Mouse (Mus musculus) frontal cortex, postnatal 14 days (tissue): ENCODE results near the gene Prpf4b.
"Not testable (repeated sequence)": the region's sequence is repeated elsewhere in the genome, so short reads cannot be mapped to it uniquely, and the experiment has no call there.

ENCODE experiments used
- DNase-seq, 2 experiments: peaks; one replicate each; pipeline ENCODE4 v3.0.0; 2022; ENCODE audit warnings: low spot score in 2 of 2

Prpf4b gene

DNA sequence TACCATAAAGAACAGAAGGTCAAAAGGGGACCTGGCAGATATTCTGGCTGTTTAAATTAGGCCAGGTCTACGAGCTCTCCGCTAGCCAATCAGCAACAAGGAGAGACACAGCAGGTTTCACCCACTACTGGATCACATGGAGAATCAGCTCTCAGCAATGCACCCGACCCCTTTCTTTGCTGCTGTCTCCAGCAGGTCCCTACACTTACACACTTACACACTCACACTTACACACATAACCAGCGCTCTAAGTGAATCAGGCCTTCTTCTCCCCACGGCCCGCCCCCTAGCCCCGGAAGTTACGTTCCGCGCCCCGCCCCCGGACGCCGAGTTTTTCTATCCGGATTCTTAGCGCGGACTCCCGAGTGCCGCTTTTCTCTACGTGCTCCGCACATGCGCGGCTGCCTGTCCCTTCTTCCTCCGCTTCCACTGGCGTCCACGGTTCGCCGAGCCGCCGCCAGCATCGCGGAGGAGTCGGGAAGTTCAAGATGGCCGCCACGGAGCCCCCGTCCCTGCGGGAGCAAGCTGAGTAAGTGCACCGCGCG lies at the start of gene Prpf4b:
TSS of gene Prpf4b (plus strand) at position 137 of the 545 bp plus-strand sequence.
- DNase-seq: peak; percentile 88 to 94

DNA sequence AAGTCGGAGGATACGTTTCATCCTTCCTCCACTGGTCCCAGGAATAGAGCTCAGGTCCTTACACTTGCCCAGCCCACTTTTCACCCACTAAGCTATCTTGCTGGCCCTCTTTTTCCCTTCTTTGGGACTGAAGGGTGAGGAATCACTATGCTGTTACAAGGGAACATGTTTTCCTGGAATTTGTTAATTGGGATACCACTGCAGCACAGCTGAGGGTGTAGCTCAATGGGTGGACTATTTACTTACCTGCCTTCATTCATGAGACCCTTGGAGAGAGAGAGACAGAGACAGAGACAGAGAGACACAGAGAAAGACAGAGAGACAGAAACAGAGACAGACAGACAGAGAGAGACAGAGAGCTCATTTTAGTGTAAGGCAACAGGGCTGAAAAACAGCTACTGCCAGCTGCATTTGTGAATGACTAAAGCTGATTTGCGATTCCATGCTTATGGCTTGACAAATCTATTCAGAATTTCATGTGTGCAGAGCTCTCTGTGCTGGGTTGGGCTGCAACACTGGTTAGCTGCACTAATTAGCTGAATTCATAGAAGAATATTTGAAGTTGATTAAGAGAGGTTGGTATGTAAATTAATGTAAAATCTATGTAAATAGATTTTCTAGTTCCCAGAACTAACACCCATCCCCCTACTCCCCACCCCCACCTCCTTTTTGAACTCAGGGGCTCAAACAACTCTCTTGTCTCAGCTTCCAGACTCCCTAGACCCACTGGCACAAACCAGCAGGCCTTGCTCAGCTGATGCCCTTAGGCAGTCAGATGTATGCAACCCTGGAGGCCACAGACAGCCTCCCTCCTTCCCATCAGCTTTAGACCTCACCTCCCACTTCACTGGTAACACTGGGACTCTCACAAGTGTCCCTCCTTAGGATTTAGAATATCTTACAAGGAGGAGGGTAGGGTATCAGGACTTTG lies 48.1 kb upstream of the Prpf4b start:
- DNase-seq: no peak

DNA sequence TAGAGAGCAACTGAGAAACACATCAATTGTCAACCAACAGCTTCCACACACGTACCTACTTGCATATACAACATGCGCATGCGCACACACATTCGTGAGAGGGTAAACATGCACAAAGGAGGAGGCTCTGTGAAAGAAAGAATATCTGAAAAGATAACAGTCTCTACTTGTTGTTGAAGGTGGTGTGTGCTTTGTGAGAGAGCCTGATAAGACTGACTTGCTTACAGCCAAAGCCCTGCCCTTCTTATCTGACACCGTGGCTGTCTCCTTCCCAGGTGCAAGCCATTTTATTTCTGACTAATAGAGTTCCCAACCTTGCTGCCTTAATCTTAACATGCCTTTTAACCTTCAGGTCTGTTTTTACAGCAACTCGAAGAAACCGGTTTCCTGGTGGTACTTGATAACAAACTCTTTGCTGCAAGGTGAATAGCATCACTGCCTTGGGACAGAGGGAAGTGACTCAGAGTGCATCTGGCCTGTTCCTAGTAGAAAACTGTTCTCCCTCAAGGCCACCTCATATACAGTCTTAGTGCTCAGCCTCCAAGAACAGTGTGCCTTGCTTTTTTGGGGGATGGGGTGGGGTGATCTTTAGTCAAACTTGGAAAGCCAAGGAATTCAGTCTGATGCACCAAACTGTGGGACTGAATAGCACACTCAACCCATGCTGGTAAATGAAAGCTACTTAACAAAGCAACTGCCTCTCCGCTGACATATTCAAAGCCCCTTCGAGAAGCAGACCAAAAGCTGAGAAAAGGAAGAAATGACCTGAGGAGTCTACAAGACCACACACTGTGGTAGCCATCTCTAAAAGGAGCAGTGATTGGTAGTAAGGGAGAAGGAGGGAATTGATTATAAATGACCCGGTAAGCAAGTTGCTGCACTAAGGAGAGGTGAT lies 46.9 kb upstream of the Prpf4b start:
- no peak for DNase-seq

DNA sequence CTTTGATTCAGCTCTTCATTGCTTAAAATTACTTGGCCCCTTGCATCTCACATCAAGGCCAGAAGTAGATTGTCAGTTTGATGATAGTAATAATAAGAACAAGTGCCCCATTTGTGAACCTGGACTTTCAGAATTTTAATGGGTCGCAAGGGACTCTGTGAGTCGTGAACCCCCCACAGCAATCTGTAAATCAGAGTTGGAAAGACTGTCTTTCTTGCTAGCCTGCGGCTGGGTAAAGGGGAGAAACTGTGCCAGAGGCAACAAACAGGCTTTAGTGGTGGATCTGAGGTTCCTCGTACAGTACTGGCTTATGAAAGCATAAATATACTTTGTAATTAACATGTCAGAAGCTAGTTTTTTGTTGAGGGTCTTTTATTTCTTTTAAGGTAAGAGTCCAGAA lies 32.3 kb upstream of the Prpf4b start:
- DNase-seq: no peak

DNA sequence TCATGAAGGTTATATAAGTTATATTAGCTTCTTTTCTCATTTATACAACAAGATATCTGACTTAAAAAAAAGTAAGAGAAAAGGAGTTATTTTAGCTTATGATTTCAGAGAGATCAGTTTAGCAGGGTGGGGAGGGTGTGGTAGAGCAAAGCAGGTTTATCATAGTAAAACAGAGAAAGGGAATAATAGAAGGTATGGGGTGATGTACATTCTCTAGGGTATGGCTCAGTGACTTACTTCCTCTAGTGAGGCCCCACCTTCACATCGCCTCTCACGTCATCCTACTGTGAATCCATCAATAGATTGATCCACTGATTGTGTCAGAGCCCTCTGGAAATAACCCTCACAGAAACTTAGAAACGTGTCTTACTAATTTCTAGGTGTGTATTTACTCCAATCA lies 24.3 kb upstream of the Prpf4b start:
- no peak for DNase-seq

DNA sequence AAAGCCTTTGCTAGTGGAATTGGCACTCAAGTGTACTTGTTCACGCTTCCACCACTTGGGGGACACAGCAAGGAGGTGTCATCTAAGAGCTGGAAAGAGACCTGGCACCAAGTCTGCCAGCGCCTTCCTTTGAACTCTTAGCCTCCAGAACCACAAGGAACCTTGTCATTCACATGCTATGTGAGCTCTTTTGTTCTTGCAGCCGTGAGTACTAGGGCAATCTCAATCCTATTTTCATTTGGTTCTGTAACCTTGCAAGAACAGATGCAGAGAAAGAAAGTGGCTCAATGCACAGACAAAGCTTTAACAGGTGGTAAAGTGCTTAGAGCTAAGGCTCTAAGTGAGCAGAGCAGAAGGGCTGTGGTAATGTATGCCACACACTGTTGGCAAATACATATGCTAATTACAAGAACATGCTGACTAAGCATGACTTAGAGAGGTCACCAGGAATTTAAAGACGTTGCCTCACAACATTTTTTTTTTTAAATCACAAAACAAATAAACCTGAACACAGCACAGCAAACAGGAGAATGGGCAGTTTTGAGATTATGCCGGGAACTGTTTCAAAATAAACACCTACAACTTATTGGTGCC lies 23.8 kb upstream of the Prpf4b start:
- DNase-seq: no peak

DNA sequence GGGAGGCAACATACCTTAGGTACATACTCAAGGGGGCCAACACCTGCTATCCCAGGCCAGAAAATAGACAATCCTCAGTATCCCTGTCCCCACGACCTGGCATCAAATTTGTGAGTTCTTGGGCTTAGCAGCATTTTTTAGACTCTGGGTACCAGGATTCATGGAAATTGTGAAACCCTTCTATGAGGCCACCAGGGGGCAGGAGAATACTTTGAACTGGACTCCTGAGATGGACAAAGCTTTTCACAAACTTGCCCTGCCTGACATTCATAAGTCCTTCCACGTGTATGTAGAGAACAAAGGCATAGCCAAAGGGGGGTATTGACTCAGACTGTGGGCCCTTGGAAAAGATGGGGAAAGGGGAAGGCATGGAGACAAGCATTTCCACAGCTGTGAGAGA lies 17.6 kb upstream of the Prpf4b start:
- DNase-seq: no peak

DNA sequence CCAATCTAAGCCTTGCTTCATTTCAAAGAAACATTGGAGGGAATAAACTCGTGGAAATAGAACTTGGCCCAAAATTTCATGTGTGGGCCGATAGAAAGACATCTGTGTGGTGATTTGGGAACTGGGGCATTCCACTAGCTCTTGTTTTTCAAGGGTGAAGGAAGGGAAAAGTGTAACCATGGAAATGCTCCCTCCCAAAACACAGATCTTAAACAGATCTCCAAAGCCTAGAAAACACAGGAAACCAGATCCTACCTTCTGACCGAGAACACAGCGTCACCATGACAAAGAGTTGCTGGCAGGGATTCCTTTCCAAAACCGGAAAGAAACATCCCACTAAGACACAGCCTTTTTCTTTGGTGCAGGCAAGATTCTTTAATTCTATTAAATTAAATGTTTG lies 15.7 kb upstream of the Prpf4b start:
- DNase-seq: no peak

DNA sequence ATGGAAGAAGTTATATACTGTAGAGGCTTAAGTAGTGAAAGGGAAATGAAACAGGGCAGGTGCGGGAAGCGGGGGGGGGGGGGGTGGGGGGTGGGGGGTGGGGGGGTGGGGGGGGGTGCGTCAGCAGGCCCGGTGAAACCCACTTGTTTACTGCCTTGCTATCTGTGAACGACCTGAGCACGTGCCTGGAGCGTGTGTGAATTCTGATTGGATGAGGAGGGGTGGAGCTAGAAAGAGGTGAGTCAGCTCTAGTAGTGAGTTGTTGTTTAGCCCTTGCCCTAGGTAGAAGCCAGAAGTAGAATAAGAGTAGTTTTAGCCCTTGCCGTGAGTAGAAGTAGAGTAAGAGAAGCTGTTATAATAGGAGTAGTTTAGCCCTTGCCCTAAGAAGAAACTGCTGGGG lies 13.9 kb upstream of the Prpf4b start:
- DNase-seq: not testable (repeated sequence)

DNA sequence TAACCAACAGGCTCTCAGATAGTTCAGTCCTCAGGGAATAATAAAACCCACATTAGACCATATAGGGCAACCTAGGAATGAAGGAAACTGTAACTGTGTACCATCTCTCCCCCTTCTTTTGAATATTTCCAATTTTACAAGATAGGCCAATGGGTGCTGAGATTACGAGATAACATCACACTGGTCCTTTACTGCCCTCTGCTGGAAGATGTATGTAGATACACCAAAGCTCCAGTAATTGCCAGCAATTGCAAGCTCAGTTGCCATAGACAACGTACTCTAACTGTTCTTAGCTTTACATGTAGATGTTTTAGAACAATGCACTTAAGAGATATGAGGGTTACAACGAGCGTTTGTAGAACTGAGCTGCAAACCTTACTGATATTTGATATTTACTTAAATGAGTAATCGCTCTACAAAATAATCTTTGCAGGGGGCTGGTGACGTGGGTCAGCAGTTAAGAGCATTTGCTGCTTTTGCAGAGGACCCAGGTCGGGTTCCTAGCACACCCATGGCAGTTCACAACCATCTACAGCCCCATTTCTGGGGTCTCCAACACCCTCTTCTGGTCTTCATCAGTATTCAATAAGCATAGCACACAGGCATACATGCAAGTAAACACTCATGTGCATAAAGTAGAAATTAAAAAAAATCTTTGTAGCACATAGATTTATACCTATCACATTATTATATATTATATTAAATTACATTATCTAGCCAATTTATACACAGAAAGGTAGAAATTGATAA lies 10.5 kb upstream of the Prpf4b start:
- peak in 1 of 2 experiments; percentile 15 for DNase-seq

DNA sequence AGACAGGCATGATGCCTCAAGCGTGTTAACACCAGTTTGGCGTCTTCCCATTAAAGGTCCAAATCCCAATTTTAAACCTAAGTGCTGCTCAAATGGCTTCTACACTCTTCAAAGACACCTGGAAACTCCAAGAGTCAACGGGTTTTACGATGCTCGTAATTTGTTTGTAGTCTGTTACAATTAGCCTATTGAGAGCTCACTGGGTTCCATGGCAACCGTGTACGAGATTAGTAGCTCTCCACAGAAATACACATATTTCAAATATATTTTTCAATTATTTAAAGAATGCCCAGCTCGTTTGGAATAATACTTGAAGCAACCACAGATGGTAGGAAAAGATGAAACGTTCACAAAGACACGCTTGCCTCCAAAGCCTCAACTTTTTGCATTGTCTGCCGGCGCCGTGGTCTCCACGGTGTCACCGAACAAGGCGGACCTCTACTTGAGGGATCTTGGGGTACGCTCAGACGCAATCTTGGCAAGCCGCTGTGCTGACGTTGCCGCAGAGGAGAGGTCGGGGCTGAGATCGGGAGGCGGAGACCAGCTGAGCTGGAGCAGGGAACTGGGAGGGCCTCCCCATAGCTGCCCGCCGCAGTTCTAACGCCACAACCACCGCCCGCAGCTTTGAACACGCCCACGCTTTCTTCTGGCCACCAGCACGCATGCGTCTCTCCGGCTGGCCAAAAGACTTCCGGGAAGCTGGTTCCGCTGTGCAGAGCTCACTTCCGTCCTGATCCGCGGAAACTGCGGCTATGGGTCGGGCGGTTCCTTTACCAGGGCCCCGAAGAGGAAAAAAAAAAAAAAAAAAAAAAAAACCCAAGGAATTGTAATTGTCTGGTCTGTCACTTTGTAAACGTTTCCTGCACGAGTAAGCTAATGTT lies 1.1 kb upstream of the Prpf4b start:
- DNase-seq: peak; percentile 91

DNA sequence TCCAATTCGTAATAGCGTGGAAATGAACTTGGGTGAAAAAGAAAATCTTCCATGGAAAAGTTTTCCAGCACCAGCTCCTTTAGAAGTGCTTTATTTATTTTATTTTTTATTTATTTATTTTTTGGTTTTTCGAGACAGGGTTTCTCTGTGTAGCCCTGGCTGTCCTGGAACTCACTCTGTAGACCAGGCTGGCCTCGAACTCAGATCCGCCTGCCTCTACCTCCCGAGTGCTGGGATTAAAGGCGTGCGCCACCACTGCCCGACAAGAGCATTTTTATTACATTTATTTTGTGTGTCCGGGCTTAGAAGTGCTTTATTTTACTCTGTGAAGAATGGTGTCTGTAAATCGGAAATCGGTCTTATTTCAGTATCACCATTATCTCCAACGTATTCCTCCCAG lies 366 bp upstream of the Prpf4b start:
- not testable (repeated sequence) for DNase-seq

DNA sequence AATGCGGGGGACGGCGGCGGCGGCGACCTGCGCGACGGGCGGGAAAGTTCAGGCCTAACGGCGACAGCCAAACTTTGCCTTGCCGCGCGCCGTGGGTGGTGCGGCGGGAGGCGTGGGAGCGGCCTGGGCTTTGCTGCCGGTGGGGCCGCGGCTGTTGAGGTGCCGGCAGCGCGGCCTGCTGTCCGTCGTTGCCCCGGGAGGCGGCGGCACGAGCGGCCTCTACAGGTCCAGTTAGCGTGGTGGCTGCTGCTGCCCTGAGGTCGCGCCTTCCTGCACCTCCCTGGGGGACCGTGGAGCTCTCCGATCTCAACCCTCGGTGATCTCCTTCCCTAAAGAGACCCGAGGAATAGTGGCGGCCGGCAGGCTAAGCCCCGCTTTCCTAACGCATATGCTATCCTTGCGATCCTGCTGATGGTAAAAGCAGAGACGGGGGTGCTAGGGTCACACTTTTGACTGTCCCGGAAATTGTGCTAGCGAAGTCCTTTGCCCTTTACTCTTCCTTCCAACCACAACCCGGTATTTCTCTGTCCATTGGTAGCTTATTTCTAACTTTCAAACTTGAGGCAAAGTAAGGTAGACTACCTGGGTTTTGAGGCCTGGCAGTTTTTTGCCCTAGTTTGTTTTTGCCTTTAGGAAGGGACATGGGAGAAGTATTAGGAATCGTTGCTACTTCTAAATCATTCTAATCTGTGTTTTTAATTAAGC lies 791 bp downstream of the Prpf4b start:
- no peak for DNase-seq

DNA sequence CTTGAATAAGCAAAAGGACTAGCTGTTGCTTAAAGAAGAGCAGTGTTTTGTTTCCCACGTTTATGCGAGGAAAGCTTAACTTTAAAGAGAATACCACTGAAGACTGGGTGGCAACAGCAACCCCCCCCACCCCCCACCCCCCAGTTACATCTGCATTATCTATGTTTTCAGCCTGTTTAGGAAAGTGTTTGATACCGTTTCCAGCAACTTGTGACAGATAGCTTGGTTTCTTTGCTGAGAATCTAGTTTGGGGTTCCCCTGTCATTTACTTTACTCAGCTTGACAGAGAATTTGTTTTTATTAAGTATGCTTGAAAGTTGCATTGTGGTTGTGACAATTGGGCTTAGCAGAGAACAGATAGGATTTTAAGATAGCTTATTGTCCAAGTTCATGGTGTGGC lies 1.4 kb downstream of the Prpf4b start:
- DNase-seq: no peak

DNA sequence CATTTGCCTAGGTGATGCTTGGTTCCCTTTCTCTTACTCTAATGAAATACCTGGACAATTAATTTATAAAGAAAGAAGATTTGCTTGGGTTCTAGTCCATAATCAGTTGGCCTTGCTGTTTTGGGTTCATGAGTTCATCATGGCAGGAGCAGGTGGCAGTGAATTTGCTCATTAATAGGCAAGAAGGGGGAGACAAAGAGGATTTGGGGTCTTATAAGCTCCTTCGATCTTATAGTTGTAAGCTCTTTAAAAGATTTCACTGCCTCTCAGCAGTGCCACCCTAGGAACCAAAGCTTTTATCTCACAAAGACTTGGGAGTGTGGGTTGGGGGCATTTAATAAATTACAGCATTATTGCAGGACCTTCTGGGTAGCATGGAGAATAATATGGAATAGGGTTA lies 17.8 kb downstream of the Prpf4b start:
- no peak for DNase-seq

DNA sequence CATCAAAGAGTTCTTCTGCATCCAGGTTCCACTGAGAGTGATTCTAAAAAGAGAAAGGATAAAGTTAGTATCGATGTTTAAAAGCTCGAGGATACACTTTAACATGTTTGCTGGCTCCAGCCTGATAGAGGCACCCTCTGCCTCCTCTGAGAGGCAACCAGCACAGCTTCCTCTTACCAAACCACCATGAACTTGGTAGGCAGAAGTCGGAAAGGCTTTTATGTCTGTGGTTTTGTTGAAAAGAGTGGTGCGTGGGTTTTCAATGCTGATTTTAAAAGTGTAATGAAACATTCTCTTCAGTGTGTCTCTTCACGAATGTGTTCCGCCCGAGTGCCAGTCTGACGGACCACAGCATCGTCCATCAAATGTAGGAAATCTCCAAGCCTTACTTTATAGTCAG lies 39.5 kb downstream of the Prpf4b start:
- DNase-seq: no peak

DNA sequence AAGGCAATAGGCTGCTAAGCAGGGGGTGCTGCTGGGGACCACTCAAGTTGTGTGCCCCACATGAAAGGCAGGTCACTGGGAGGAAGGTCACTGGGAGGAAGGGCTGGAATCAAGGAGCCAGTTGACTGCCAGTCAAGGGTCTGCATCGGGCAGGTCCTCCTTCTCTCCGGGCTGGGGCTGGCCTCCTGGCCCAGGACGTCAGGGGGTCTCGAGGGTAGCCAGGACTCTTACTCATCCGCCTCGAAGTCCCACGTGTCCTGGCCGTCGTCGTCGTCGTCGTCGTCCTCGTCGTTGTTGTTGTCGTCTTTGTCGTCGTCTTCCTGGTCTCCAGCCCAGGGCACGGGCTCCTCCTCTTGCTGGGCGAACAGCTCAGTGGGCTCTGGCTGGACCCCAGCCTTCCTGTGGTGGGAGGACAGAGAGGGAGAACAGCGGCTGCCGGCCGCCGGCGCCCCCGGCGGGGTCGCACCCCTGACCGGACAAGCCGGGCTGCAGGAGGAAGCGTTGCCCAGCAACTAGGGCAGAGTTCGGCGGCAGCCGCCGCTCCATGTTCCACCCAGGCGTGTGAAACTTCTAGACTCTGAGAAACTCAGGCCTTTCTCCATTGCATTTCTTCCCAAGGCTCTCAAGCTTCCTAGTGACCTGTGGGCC lies 41.5 kb downstream of the Prpf4b start:
- DNase-seq: no peak

DNA sequence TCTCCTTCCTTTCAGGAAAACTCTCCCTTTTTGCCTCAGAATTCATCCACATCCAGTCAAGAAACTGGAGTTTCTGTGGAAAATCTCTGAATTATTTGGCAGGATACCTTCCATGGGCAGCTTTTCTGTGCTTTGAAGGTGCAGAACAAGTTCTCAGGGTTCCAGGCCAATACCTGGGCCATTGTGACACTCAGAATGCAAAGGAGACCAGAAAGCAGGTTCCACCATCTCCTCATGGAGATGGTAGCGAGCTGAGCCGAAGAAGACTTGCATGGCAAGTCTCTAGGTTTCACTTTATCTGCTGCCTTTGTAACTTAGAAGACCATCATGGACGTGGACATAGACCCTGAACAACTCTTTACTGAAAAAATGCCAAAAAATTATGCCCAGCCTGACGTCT lies 49.1 kb downstream of the Prpf4b start, which contains the start of the genes Fam217a and 4933417A18Rik:
TSS of gene Fam217a (minus strand) at position 101 of the 400 bp plus-strand sequence.
TSS of gene 4933417A18Rik (plus strand) at position 200 of the 400 bp plus-strand sequence.
- no peak for DNase-seq
